Mouse (Mus musculus) liver, embryonic 14.5 days (tissue): ENCODE data around the gene Ankrd44.

Experiments
- CTCF ChIP-seq: IDR thresholded peaks from 2 replicates; pipeline ENCODE4 v1.5.1; 2016; ENCODE audit warnings: antibody characterized with exemption, low read depth, control low read depth
- EP300 ChIP-seq: IDR thresholded peaks from 2 replicates; pipeline ENCODE4 v1.6.1; 2016; ENCODE audit warnings: antibody characterized with exemption, low read depth

GRCm38 (mm10) chr1:54924309-54924685 lies 1.9 kb downstream of the Ankrd44 start:
- TF ChIP-seq CTCF (no peak), EP300 (no peak)
